Mouse (Mus musculus): ENCODE results near the gene Zfp36. TPM values are rescaled to one million over a fixed set of nuclear protein-coding genes. Genes with fewer than 3 reads are reported as not detected.
A peak's percentile ranks its signal among the peaks of the same experiment; 100 is the strongest.

Gene Zfp36
- polyA plus RNA-seq, 1 experiment from 2014 or later, result 3.7 TPM

DNA sequence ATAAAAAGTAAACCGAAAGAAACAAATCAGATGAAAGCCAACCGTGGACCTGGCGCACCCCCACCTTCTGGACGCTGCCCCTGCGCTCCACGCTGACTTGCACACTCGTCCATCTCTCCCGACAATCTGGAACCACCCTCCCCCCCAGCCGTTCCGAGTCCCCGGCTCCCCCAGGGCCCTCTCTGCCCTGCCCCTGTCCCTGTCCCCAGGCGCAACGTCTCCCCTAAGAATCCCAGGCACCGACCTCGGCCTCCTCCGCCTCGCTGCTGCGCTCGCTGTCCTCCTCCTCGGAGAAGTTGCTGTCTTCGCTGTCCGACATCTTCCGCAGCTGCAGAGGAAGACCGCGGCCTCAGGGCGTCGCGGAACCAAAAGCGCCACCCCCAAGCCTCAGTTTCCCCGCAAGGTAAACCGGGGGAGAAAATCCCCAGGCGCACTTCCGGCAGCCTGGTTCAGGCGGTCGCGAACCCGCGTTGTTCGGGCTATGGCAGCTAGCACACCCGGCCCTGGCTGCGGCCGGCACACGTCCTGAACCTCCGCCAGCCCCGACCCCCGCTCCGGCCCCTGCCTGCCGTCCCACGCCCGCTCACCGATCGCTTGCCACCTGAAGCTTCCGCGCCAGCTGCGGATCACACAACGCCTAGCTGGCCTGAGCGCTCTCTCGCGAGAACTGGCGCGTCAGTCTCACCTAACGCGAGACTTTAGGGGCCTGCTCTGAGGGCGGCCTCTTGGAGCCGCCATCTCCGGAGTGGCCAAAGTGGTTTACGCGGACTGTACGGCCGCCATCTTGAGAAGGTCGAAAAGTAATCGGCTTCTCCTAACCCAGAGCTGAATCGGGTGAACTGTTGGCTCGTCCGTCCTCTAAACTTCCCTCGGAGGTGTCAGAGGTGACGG, 41.7 kb downstream of the Zfp36 start, which contains the start of gene Supt5:
Supt5 (minus strand) TSS at position 639 of the 891 bp plus-strand sequence.
- H3K4me3 ChIP-seq (replicated peaks; ENCODE audit: low read length), result peak within 1 kb of the TSS; percentile 88
- H3K4me2 ChIP-seq (replicated peaks), result peak within 1 kb of the TSS; percentile 93
- H3K36me3 ChIP-seq (replicated peaks; ENCODE audit: control insufficient read depth, insufficient read depth), result peaks cover 12% of the 10 kb centered on the region; the same call in 1 of the 2 replicates
- H3K27me3 ChIP-seq (ENCODE audit: control insufficient read depth, insufficient read depth, low read length), result no peaks in the 10 kb centered on the region
- H3K9ac ChIP-seq, result peak within 1 kb of the TSS; percentile 94
- peaks cover 14% of the 10 kb centered on the region for H3K4me1 ChIP-seq (replicated peaks; ENCODE audit: control insufficient read depth, insufficient read depth, low read length)
- DNase-seq (ENCODE audit: low spot score), result peak; percentile 99
- peak; percentile 99 for ATAC-seq (ENCODE audit: low FRiP score)
- peak within 1 kb of the TSS; percentile 89 for H3K27ac ChIP-seq
- WGBS, result under 1% methylated on average over 77 of the region's 77 CpGs
- H3K9me3 ChIP-seq (ENCODE audit: control insufficient read depth, low read length), result no peaks in the 10 kb centered on the region

DNA sequence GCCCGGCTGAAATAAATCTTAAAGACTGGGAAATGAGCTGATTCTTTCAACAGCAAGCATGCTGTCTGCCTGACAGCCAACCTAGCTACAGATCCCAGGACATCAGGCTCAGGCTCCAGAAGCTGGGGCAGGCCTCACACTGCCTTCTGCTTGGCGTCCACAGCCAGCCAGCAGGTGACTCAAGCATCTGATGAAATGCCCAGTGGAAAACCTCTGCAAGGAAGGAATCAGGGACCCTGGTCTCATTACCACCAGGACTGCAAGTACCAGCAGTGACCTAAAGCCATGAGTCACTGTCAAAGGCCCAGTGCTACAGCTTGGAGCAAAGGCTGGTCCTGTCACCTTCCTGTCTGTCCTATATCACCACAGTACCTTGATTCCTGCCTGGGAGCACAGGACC, 44.6 kb downstream of the Zfp36 start:
- Histone ChIP-seq H3K27ac (no peak overlapping the region), H3K9ac (no peak overlapping the region), H3K4me2 (replicated peaks) (no peak overlapping the region), H3K4me1 (replicated peaks; ENCODE audit: control insufficient read depth, insufficient read depth, low read length) (peaks cover 14% of the 10 kb centered on the region), H3K27me3 (ENCODE audit: control insufficient read depth, insufficient read depth, low read length) (no peaks in the 10 kb centered on the region), H3K4me3 (replicated peaks; ENCODE audit: low read length) (no peak overlapping the region), H3K9me3 (ENCODE audit: control insufficient read depth, low read length) (no peaks in the 10 kb centered on the region), H3K36me3 (replicated peaks; ENCODE audit: control insufficient read depth, insufficient read depth) (peaks cover 30% of the 10 kb centered on the region)
- 89% methylated on average over 2 of the region's 2 CpGs for WGBS
- DNase-seq (ENCODE audit: low spot score), result no peak
- ATAC-seq (ENCODE audit: low FRiP score), result no peak

DNA sequence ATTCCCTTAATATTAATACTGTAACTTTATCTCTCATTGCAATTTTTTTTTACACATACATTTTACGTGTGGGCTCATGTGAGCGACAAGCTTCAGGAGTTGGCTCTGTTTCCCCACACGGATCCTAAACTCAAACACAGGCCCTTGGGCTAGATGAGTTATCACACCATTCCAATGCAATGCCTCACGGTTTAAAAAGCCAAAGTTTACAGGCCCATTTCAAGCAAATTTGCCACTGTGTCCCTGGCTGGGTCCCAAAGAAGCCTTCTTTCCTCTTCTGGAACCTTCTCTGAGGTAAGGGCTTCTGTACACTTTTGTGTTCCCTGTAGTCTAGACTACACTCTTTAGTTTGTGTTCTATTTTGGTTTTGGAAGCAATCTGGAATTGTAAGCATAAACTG, 45.5 kb downstream of the Zfp36 start:
- H3K9ac ChIP-seq, result no peak overlapping the region
- H3K36me3 ChIP-seq (replicated peaks; ENCODE audit: control insufficient read depth, insufficient read depth), result peaks cover 39% of the 10 kb centered on the region
- H3K9me3 ChIP-seq (ENCODE audit: control insufficient read depth, low read length), result no peaks in the 10 kb centered on the region
- no peak overlapping the region for H3K4me3 ChIP-seq (replicated peaks; ENCODE audit: low read length)
- ATAC-seq (ENCODE audit: low FRiP score) (no peak), DNase-seq (ENCODE audit: low spot score) (no peak)
- peaks cover 14% of the 10 kb centered on the region for H3K4me1 ChIP-seq (replicated peaks; ENCODE audit: control insufficient read depth, insufficient read depth, low read length)
- H3K4me2 ChIP-seq (replicated peaks), result no peak overlapping the region
- H3K27me3 ChIP-seq (ENCODE audit: control insufficient read depth, insufficient read depth, low read length), result no peaks in the 10 kb centered on the region
- WGBS, result 92% methylated on average over 4 of the region's 4 CpGs
- H3K27ac ChIP-seq, result no peak overlapping the region

DNA sequence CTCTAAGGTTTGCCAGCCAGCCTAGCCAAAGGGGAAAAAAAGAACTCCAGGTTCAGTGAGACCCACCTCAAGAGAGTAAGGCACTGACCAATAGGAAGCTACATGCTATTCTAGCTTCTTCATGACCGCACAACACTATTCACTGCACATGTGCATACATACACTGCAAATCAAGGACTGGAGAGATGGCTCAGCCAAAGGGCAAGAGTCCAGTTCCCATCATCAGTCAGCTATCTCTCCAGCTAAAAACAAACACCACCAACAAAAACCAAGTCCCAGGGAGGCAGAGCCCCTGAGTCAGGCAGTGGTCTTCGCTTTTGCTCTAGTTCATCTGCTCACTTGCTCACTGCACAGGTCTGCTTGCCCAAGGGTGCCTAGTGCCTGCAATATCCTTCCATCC, 51.8 kb downstream of the Zfp36 start:
- ATAC-seq (ENCODE audit: low FRiP score), result no peak
- Histone ChIP-seq H3K36me3 (replicated peaks; ENCODE audit: control insufficient read depth, insufficient read depth) (peaks cover 90% of the 10 kb centered on the region), H3K4me2 (replicated peaks) (no peak overlapping the region), H3K27ac (no peak overlapping the region), H3K4me1 (replicated peaks; ENCODE audit: control insufficient read depth, insufficient read depth, low read length) (no peaks in the 10 kb centered on the region), H3K27me3 (ENCODE audit: control insufficient read depth, insufficient read depth, low read length) (no peaks in the 10 kb centered on the region), H3K9me3 (ENCODE audit: control insufficient read depth, low read length) (no peaks in the 10 kb centered on the region), H3K9ac (no peak overlapping the region), H3K4me3 (replicated peaks; ENCODE audit: low read length) (no peak overlapping the region)
- WGBS, result 97% methylated on average over 2 of the region's 2 CpGs
- DNase-seq (ENCODE audit: low spot score), result no peak

Other genes with a start within 250 kb of the Zfp36 start
- gene Fbl, start 210.5 kb downstream of the Zfp36 start, polyA plus RNA-seq (2014; fragmentation: Nextera tagmentation; extraction: Ambion mirVana), result 23.1 and 28.2 TPM in 2 replicates
- 11.6 and 12.6 TPM in 2 replicates for gene Dyrk1b, start 200.8 kb downstream of the Zfp36 start, polyA plus RNA-seq (2014; fragmentation: Nextera tagmentation; extraction: Ambion mirVana)
- gene Eid2, start 112.4 kb downstream of the Zfp36 start, polyA plus RNA-seq (2014; fragmentation: Nextera tagmentation; extraction: Ambion mirVana), result 8.8 and 11.3 TPM in 2 replicates
- gene Eid2b, start 102.5 kb downstream of the Zfp36 start, polyA plus RNA-seq (2014; fragmentation: Nextera tagmentation; extraction: Ambion mirVana), result 33.8 and 35.2 TPM in 2 replicates
- 0.74 and 0.91 TPM in 2 replicates for gene Selenov, start 89.1 kb downstream of the Zfp36 start, polyA plus RNA-seq (2014; fragmentation: Nextera tagmentation; extraction: Ambion mirVana)
- 19.1 and 21.0 TPM in 2 replicates for gene Dll3, start 78.0 kb downstream of the Zfp36 start, polyA plus RNA-seq (2014; fragmentation: Nextera tagmentation; extraction: Ambion mirVana)
- 125 and 137 TPM in 2 replicates for gene Timm50, start 68.2 kb downstream of the Zfp36 start, polyA plus RNA-seq (2014; fragmentation: Nextera tagmentation; extraction: Ambion mirVana)
- 75.2 and 78.3 TPM in 2 replicates for gene Supt5, start 41.5 kb downstream of the Zfp36 start, polyA plus RNA-seq (2014; fragmentation: Nextera tagmentation; extraction: Ambion mirVana)
- gene Rps16, start 29.6 kb downstream of the Zfp36 start, polyA plus RNA-seq (2014; fragmentation: Nextera tagmentation; extraction: Ambion mirVana), result 521 and 677 TPM in 2 replicates
- 21.5 and 25.5 TPM in 2 replicates for gene Plekhg2, start 7.7 kb downstream of the Zfp36 start, polyA plus RNA-seq (2014; fragmentation: Nextera tagmentation; extraction: Ambion mirVana)
- 39.2 and 44.5 TPM in 2 replicates for gene Med29, start 12.5 kb upstream of the Zfp36 start, polyA plus RNA-seq (2014; fragmentation: Nextera tagmentation; extraction: Ambion mirVana)
- gene Paf1, start 12.7 kb upstream of the Zfp36 start, polyA plus RNA-seq (2014; fragmentation: Nextera tagmentation; extraction: Ambion mirVana), result 73.9 and 74.3 TPM in 2 replicates
- gene Gmfg, start 57.2 kb upstream of the Zfp36 start, polyA plus RNA-seq (2014; fragmentation: Nextera tagmentation; extraction: Ambion mirVana), result 4.7 and 6.6 TPM in 2 replicates
- 25.5 and 28.7 TPM in 2 replicates for gene Lrfn1, start 71.7 kb upstream of the Zfp36 start, polyA plus RNA-seq (2014; fragmentation: Nextera tagmentation; extraction: Ambion mirVana)
- gene Ifnl2, start 130.2 kb upstream of the Zfp36 start, polyA plus RNA-seq (2014; fragmentation: Nextera tagmentation; extraction: Ambion mirVana), result not detected in 2 replicates
- not detected in 2 replicates for gene Ifnl3, start 142.6 kb upstream of the Zfp36 start, polyA plus RNA-seq (2014; fragmentation: Nextera tagmentation; extraction: Ambion mirVana)
- not detected in 2 replicates for gene Sycn, start 160.6 kb upstream of the Zfp36 start, polyA plus RNA-seq (2014; fragmentation: Nextera tagmentation; extraction: Ambion mirVana)
- 0.12 and 0.13 TPM in 2 replicates for gene Nccrp1, start 167.0 kb upstream of the Zfp36 start, polyA plus RNA-seq (2014; fragmentation: Nextera tagmentation; extraction: Ambion mirVana)
- 26.8 and 27.6 TPM in 2 replicates for gene Samd4b, start 217.9 kb upstream of the Zfp36 start, polyA plus RNA-seq (2014; fragmentation: Nextera tagmentation; extraction: Ambion mirVana)
- gene Pak4, start 217.9 kb upstream of the Zfp36 start, polyA plus RNA-seq (2014; fragmentation: Nextera tagmentation; extraction: Ambion mirVana), result 13.2 and 14.2 TPM in 2 replicates

Measured in hindbrain, embryonic 14.5 days (tissue).